ENCODE assay signal across 38 mouse cellular contexts in genomic region chr5:120624427-120624826, GRCm38 (mm10). TPM values are rescaled to one million over a fixed set of nuclear protein-coding genes. Genes with fewer than 3 reads are reported as not detected.
"Had no signal": no experiment of that assay in that cellular context is flagged by ENCODE, and none has a peak within 500 bp of the region (broad histone marks: within the 10 kb centered on the region; RNA-seq: fewer than 3 reads in every experiment).

No protein-coding gene starts in this region.

- H3K27me3 ChIP-seq: heart, embryonic 13.5 days; heart, embryonic 15.5 days; kidney, embryonic 15.5 days had no signal

- ATAC-seq: hindbrain, embryonic 16.5 days; intestine, embryonic 16.5 days; liver, embryonic 12.5 days had no signal

- H3K4me2 ChIP-seq: heart, embryonic 11.5 days; heart, embryonic 13.5 days; heart, embryonic 15.5 days; hindbrain, embryonic 14.5 days; kidney, embryonic 15.5 days; limb, embryonic 13.5 days; limb, embryonic 15.5 days; liver, embryonic 12.5 days had no signal

- H3K9me3 ChIP-seq: heart, embryonic 13.5 days; heart, embryonic 15.5 days; kidney, embryonic 15.5 days; limb, embryonic 13.5 days; limb, embryonic 15.5 days; liver, embryonic 12.5 days had no signal

- DNase-seq: gastrocnemius, postnatal 14 days; gastrocnemius, postnatal 36 days; heart, adult 11 months; heart, adult 2 months; heart, postnatal 14 days; heart, postnatal 36 days; kidney, adult 11 months; kidney, adult 2 months; kidney, adult 9 months; kidney, postnatal 14 days; kidney, postnatal 36 days; layer of hippocampus, adult 9-11 months; layer of hippocampus, postnatal 36 days; lung, adult 18-20 months had no signal

- H3K9ac ChIP-seq: heart, embryonic 13.5 days; heart, embryonic 15.5 days; hindbrain, embryonic 14.5 days; kidney, embryonic 15.5 days; limb, embryonic 13.5 days; limb, embryonic 15.5 days; liver, embryonic 12.5 days; liver, embryonic 14.5 days had no signal

- H3K27ac ChIP-seq: heart, adult 2 months; heart, embryonic 13.5 days; heart, embryonic 15.5 days; hindbrain, embryonic 14.5 days; kidney, embryonic 15.5 days; kidney, postnatal 0 days; limb, embryonic 13.5 days; limb, embryonic 15.5 days; liver, embryonic 12.5 days; liver, embryonic 14.5 days had no signal

- H3K4me3 ChIP-seq: heart, adult 2 months; heart, embryonic 13.5 days; heart, embryonic 15.5 days; kidney, embryonic 15.5 days; limb, embryonic 13.5 days; limb, embryonic 15.5 days; liver, embryonic 12.5 days had no signal

RNA-seq across cellular contexts. Expression of gene Cfap73, which starts 9.6 kb away (rescaled TPM):
- total RNA-seq: gastrocnemius, adult 18-20 months; gastrocnemius, adult 8-10 months; gastrocnemius, postnatal 14 days; gastrocnemius, postnatal 36 days; heart, adult 2 months; heart, postnatal 14 days; heart, postnatal 36 days; hematopoietic stem cell, adult 5-6 weeks; left cerebral cortex, adult 18-20 months; left cerebral cortex, postnatal 36 days; liver, adult 2 months had no signal
- polyA plus RNA-seq: heart, embryonic 11.5 days; heart, embryonic 13.5 days; heart, embryonic 15.5 days; heart, postnatal 0 days; intestine, embryonic 14.5 days; intestine, embryonic 16.5 days; kidney, adult 2 months; kidney, embryonic 15.5 days; kidney, postnatal 0 days; large intestine, adult 2 months; limb, embryonic 11.5 days; limb, embryonic 13.5 days; limb, embryonic 15.5 days; liver, adult 2 months; liver, embryonic 12.5 days; liver, embryonic 14.5 days; liver, embryonic 16.5 days had no signal

RNA-seq across cellular contexts. Expression of gene Rasal1, which starts 24.2 kb away (rescaled TPM):
- total RNA-seq: gastrocnemius, adult 18-20 months; gastrocnemius, adult 8-10 months; gastrocnemius, postnatal 14 days; gastrocnemius, postnatal 36 days; heart, adult 2 months; heart, postnatal 36 days had no signal
- polyA plus RNA-seq: heart, postnatal 0 days; hindbrain, embryonic 11.5 days had no signal

RNA-seq across cellular contexts. Expression of gene Iqcd, which starts 35.6 kb away (rescaled TPM):
- total RNA-seq: gastrocnemius, adult 18-20 months; gastrocnemius, adult 8-10 months; heart, adult 2 months; heart, postnatal 36 days; hematopoietic stem cell, adult 5-6 weeks had no signal
